Mouse (Mus musculus) liver, embryonic 14.5 days (tissue): ENCODE measurements around the gene Fitm1. TPM values are rescaled to one million over a fixed set of nuclear protein-coding genes. Genes with fewer than 3 reads are reported as not detected.
A peak's percentile ranks its signal among the peaks of the same experiment; 100 is the strongest.

Source experiments
- ATAC-seq: fragments of 200-750 bp; cut with Nextera tagmentation; 2 replicates; pipeline ENCODE4 v1.8.0; 2017; ENCODE audit warnings: moderate number of reproducible peaks, mild to moderate bottlenecking, moderate library complexity; ENCODE audit not compliant: insufficient read depth
- DNase-seq, 3 experiments: peaks; one replicate each; pipeline ENCODE4 v3.0.0-alpha.2; 2012 to 2013; ENCODE audit warnings: low read depth in 3 of 3, low spot score in 3 of 3
- H3K27ac ChIP-seq: fragments of 300-500 bp; sonication (generic); 2 replicates; pipeline ENCODE4 v1.5.1; 2014; ENCODE audit warnings: moderate library complexity, mild to moderate bottlenecking, control low read depth, inconsistent platforms
- H3K27me3 ChIP-seq: fragments of 300-500 bp; sonication (generic); 2 replicates; pipeline ENCODE4 v1.6.1; 2014; ENCODE audit warnings: mild to moderate bottlenecking, low read length, moderate library complexity; ENCODE audit not compliant: control insufficient read depth, insufficient read depth
- H3K36me3 ChIP-seq: fragments of 300-500 bp; sonication (generic); replicated peaks from 2 replicates; pipeline ENCODE4 v1.6.1; 2014; ENCODE audit warnings: low read depth; ENCODE audit not compliant: control insufficient read depth, insufficient read depth
- H3K4me1 ChIP-seq, 2 experiments: fragments of 200-500 bp in 1 of 2; fragments of 300-500 bp in 1 of 2; sonication (generic) in 1 of 2; replicated peaks; 2 replicates each; pipeline ENCODE4 v1.6.1; 2012 to 2014; ENCODE audit warnings: antibody characterized with exemption in 1 of 2, inconsistent platforms in 1 of 2, low read length in 1 of 2; ENCODE audit not compliant: control insufficient read depth in 2 of 2, insufficient read depth in 2 of 2
- H3K4me2 ChIP-seq: fragments of 300-500 bp; sonication (generic); 2 replicates; pipeline ENCODE4 v1.6.1; 2014; ENCODE audit warnings: low read depth, mild to moderate bottlenecking, control low read depth, moderate library complexity
- H3K4me3 ChIP-seq, 2 experiments: fragments of 200-500 bp in 1 of 2; fragments of 300-500 bp in 1 of 2; sonication (generic) in 1 of 2; 2 replicates each; pipeline ENCODE4 v1.5.1; 2012 to 2014; ENCODE audit warnings: low read depth in 2 of 2, low read length in 2 of 2, mild to moderate bottlenecking in 2 of 2, control low read depth in 1 of 2, inconsistent platforms in 1 of 2, moderate library complexity in 1 of 2; ENCODE audit not compliant: insufficient read depth in 1 of 2
- H3K9ac ChIP-seq: fragments of 300-500 bp; sonication (generic); replicated peaks from 2 replicates; pipeline ENCODE4 v1.6.1; 2014; ENCODE audit warnings: mild to moderate bottlenecking, control low read depth, moderate library complexity
- H3K9me3 ChIP-seq: fragments of 300-500 bp; sonication (generic); 2 replicates; pipeline ENCODE4 v1.6.1; 2016; ENCODE audit warnings: low read length, mixed read lengths; ENCODE audit not compliant: control insufficient read depth
- CTCF ChIP-seq: IDR thresholded peaks from 2 replicates; pipeline ENCODE4 v1.5.1; 2016; ENCODE audit warnings: antibody characterized with exemption, low read depth, control low read depth
- EP300 ChIP-seq: IDR thresholded peaks from 2 replicates; pipeline ENCODE4 v1.6.1; 2016; ENCODE audit warnings: antibody characterized with exemption, low read depth
- WGBS: fragments of 180-500 bp; shearing (Covaris S2); extraction: QIAGEN DNeasy Blood & Tissue Kit; methylation state at CpG from one replicate; pipeline ENCODE4 v1.1.7; 2014; ENCODE audit not compliant: insufficient replicate concordance; 5-methylcytosine and 5-hydroxymethylcytosine counted together
- polyA plus RNA-seq, 2 experiments: library from polyadenylated mRNA; depleted of rRNA in 1 of 2; stranded (reverse) in 1 of 2; unstranded in 1 of 2; fragments of >200 nt; fragmentation: Nextera tagmentation in 1 of 2; extraction: Ambion mirVana in 1 of 2; gene quantifications; 2 replicates each; pipeline versions ENCODE4 v1.2.1 to v1.2.3; 2012 to 2014

Gene Fitm1
- polyA plus RNA-seq, 2 experiments = 0.19 to 0.37 TPM

- DNase-seq = no peak
- Histone ChIP-seq H3K9me3 (no peaks in the 10 kb centered on the region), H3K36me3 (peaks cover 3% of the 10 kb centered on the region), H3K4me1 (peaks cover 27 to 31% of the 10 kb centered on the region in 2 experiments), H3K4me3 (no peak overlapping the region), H3K4me2 (peak overlapping the region; percentile 26), H3K27me3 (no peaks in the 10 kb centered on the region), H3K27ac (no peak overlapping the region), H3K9ac (no peak overlapping the region; the same call in 1 of the 2 replicates)
- WGBS = 83% methylated on average over 5 of the region's 5 CpGs
- TF ChIP-seq EP300 = no peak
- TF ChIP-seq CTCF = no peak
- ATAC-seq = no peak
Measured at GRCm38 (mm10) chr14:55589271-55589670, 13.9 kb downstream of the Fitm1 start.

GRCm38 (mm10) chr14:55589771-55590448 lies 14.5 kb downstream of the Fitm1 start:
- Histone ChIP-seq H3K4me3 (peak overlapping the region; percentile 79 to 96), H3K36me3 (peaks cover 3% of the 10 kb centered on the region), H3K4me2 (peak overlapping the region; percentile 75), H3K27ac (peak overlapping the region; percentile 97), H3K27me3 (no peaks in the 10 kb centered on the region), H3K9me3 (no peaks in the 10 kb centered on the region), H3K4me1 (peaks cover 26 to 29% of the 10 kb centered on the region in 2 experiments), H3K9ac (peak overlapping the region; percentile 77)
- DNase-seq (no peak), ATAC-seq (no peak)
- TF ChIP-seq CTCF (no peak), EP300 (no peak)
- 68% methylated on average over 11 of the region's 11 CpGs for WGBS

GRCm38 (mm10) chr14:55590748-55591330 lies 15.4 kb downstream of the Fitm1 start, which contains the start of gene Psme2:
Gene Psme2 (minus strand): TSS chr14:55591113.
- ATAC-seq (peak; percentile 86), DNase-seq (peak; percentile 88 to 93 (median 92))
- peaks cover 11% of the 10 kb centered on the region for H3K36me3 ChIP-seq
- TF ChIP-seq EP300 = no peak
- no peaks in the 10 kb centered on the region for H3K27me3 ChIP-seq
- 0% methylated on average over 22 of the region's 22 CpGs for WGBS
- H3K9ac ChIP-seq = peak within 1 kb of the TSS; percentile 77
- H3K4me3 ChIP-seq = peak within 1 kb of the TSS; percentile 79 to 96
- peak within 1 kb of the TSS; percentile 75 for H3K4me2 ChIP-seq
- H3K4me1 ChIP-seq = peaks cover 20 to 23% of the 10 kb centered on the region in 2 experiments
- peak within 1 kb of the TSS; percentile 97 for H3K27ac ChIP-seq
- H3K9me3 ChIP-seq = no peaks in the 10 kb centered on the region

- TF ChIP-seq CTCF (peak; percentile 0; the same call in 1 of the 2 replicates), EP300 (no peak; the same call in 1 of the 2 replicates)
- Histone ChIP-seq H3K27ac (peak within 1 kb of the TSS; percentile 97), H3K4me3 (peak within 1 kb of the TSS; percentile 79 to 96), H3K36me3 (peaks cover 15% of the 10 kb centered on the region), H3K9ac (peak within 1 kb of the TSS; percentile 77), H3K4me1 (peaks cover 14 to 17% of the 10 kb centered on the region in 2 experiments), H3K9me3 (no peaks in the 10 kb centered on the region), H3K4me2 (peak within 1 kb of the TSS; percentile 75), H3K27me3 (no peaks in the 10 kb centered on the region)
- 0% methylated on average over 33 of the region's 33 CpGs for WGBS
- DNase-seq (peak; percentile 94 to 95 (median 95)), ATAC-seq (peak; percentile 87)
Measured at GRCm38 (mm10) chr14:55591331-55591891, 16.0 kb downstream of the Fitm1 start, which contains the start of gene Rnf31. Gene Rnf31 (plus strand): TSS chr14:55591708.

- Histone ChIP-seq H3K4me1 (peaks cover 11% of the 10 kb centered on the region in 2 experiments), H3K27me3 (no peaks in the 10 kb centered on the region), H3K4me3 (peak overlapping the region; percentile 79 to 96)
Measured at GRCm38 (mm10) chr14:55592226-55592625, 16.8 kb downstream of the Fitm1 start.

More at GRCm38 (mm10) chr14:55592226-55592625, 16.8 kb downstream of the Fitm1 start:
- 4% methylated on average over 16 of the region's 16 CpGs for WGBS
- Histone ChIP-seq H3K9ac (peak overlapping the region; percentile 77), H3K9me3 (no peaks in the 10 kb centered on the region), H3K36me3 (peaks cover 21% of the 10 kb centered on the region), H3K4me2 (peak overlapping the region; percentile 75), H3K27ac (peak overlapping the region; percentile 97)
- no peak for DNase-seq
- no peak for ATAC-seq
- no peak for TF ChIP-seq EP300
- no peak for TF ChIP-seq CTCF
